Mouse (Mus musculus) megakaryocyte progenitor cell, adult 5-6 weeks (primary cell): ENCODE data around the gene Tmem229a. TPM values are rescaled to one million over a fixed set of nuclear protein-coding genes. Genes with fewer than 3 reads are reported as not detected.

Experiments used
- ATAC-seq: replicated peaks from 2 replicates; pipeline ENCODE4 v1.8.0; 2016; ENCODE audit warnings: mild to moderate bottlenecking, moderate TSS enrichment, inconsistent platforms; ENCODE audit not compliant: poor library complexity
- total RNA-seq, 2 experiments: library from RNA; stranded (forward) in 1 of 2; stranded (reverse) in 1 of 2; fragments of 157-497, 149-512 nt in 1 of 2; fragments of 200-1000 nt in 1 of 2; gene quantifications; 2 replicates each; pipeline versions ENCODE4 v1.2.3 to v1.2.4; 2015 to 2017

The Tmem229a gene
- not detected in 2 replicates for total RNA-seq (2015)
- total RNA-seq (2017), result not detected in 2 replicates

- peak; percentile 20; the same call in 1 of the 2 replicates for ATAC-seq
Measured at GRCm38 (mm10) chr6:24955946-24956585, at the start of gene Tmem229a. Gene Tmem229a, minus strand, starts transcription at chr6:24956297.

DNA sequence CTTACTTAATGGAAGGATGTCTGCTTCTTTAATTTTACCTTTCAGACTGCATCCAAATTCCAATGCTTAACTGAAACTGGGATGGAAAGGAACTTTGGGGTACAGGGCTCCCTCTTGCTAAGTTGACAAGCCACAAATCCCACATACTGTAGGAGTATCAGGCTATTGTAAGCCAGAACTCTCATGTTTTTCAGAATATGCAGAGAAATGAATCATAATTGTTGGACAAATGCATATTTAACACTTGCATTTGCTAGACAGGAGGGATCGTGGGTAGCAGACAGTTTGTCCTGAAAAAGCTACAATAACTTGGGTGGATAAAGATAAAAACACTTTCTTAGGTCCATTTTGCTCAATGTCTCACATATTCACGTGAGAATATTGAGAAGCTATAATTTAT is 37.7 kb upstream of the Tmem229a start:
- ATAC-seq, result no peak

- ATAC-seq, result no peak
Measured at GRCm38 (mm10) chr6:24989836-24990235, 33.7 kb upstream of the Tmem229a start.

GRCm38 (mm10) chr6:24976176-24976575 is 20.1 kb upstream of the Tmem229a start:
- no peak for ATAC-seq

DNA sequence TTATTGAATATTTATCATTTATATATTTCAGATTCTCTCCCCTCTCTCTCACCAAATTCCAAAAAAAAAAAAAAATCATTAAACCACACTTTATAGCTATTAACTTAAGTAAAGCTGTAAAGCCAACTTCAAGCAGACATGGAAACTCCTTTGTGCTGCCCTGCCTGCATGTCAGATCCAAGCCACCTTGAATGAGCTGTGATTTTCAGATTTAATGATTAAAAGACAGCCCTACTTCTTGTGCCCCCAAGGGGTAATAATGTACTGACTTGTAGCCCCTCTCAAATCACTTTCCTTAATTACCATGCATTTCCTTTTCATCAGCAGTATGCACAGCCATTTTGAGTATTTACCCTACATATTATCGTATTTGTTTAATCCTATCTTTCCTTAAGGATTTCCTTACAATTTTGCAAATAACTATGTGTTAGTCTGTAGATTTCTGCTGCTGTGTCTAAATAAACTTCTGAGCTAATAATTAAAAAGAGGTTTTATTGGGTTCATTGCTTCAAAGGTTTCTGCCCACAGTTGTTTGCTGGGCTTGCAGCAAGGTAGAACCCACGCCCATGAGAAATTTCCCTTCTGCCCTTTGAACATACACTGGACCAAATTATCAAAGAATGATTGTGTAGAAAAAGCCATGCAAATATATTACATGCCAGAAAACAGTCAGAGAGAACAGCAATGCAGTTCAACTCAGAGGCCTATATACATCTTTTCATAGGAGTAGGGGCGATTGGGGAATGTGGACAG is 12.6 kb upstream of the Tmem229a start:
- no peak for ATAC-seq

GRCm38 (mm10) chr6:24967726-24968125 is 11.6 kb upstream of the Tmem229a start:
- ATAC-seq, result no peak

GRCm38 (mm10) chr6:24966010-24966682 is 10.0 kb upstream of the Tmem229a start:
- no peak for ATAC-seq

GRCm38 (mm10) chr6:24963754-24964153 is 7.7 kb upstream of the Tmem229a start:
- ATAC-seq, result no peak

DNA sequence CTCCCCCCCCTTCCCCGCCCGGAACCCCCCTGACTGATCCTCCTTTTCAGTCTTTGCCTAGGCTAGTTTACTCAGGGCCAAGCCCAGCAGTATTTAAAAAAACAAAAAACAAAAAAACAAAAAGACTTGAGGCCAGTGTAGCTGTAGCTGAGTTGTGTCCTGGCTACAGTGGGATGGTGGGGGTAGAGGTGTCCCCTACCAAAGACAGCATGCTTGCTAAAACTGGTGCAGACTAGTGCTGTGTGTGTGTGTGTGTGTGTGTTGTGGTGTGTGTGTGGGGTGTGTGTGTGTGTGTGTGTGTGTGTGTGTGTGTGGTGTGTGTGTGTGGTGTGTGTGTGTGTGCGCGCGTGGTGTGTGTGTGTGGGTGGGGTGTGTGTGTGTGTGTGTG is 483 bp upstream of the Tmem229a start:
- no peak for ATAC-seq

- peak; percentile 46 for ATAC-seq
Measured at GRCm38 (mm10) chr6:24955131-24955945, 759 bp downstream of the Tmem229a start.

DNA sequence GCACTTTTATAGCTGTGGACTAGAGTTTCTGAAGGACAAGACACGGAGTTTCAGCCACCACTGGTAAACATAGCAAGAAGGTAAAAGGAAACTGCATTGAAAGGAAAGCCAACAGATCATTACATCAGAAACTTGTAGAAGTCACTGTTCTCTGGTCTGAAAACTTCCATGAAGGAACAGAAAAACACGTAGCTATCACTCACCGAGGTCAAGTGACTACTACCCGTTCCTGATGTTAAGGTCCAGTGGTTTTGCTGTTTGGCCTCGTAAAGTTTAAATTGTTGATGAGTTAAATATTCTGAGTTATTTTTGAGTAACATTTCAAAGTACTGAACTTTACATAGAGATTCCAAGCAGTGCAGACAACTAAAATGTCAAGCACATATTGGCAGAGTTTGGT is 2.0 kb downstream of the Tmem229a start:
- no peak for ATAC-seq

DNA sequence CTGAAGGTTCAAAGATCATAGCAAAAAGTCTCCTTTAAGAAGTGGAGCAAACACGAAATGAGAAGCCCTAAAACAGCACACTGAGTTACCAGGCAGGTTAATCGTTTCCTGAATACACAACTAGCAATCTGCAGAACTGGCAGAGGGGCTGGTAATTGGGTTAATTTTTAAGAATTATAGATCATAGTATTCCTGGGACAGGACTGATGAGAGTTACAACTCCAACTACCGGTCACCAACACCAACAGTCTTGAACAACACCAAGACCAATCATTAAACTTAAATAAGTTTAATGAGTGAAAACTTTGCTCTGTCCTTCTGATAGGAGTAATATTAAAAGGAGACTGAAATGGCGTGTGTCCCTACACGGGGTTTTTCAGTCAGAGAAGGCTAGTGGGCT is 3.8 kb downstream of the Tmem229a start:
- ATAC-seq, result no peak

DNA sequence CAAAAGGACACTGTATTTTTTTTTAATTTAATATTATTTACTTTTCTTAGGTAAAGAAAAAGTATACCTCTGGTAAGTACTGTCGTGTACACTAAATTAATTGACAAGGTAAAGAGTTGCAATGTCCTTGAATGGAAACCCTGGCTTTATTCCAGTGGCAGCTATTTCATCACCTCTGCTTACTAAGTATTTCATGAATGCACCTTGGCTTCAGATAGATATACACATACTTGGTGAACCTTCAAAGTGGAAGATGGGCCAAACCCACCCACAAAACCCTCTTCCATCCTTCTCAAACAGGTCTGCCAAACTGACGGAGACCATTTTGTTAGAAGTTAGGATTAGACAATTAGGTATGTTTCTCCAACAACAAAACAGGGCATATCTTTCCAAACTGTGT is 5.4 kb downstream of the Tmem229a start:
- no peak for ATAC-seq

GRCm38 (mm10) chr6:24925076-24925785 is 30.9 kb downstream of the Tmem229a start:
- ATAC-seq, result no peak

- ATAC-seq, result no peak
Measured at GRCm38 (mm10) chr6:24913591-24913990, 42.5 kb downstream of the Tmem229a start.

DNA sequence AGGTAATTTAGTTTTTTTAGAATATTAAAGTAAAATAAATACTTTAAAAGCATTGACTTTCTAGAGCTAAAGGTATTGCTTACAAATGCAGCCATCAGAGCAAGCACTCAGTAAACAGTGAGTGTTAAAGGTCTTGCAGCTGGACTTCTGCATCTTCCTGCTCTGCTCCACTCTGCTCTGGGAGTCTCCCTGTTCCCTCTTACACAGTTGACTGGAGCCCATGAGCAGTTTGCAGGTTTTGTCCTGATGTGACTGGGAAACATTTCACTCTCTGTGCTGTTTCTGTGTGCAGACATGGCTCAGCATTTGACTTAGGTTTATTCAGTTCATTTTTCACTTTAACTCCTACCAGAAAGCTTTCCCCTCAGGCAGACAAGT is 45.4 kb downstream of the Tmem229a start:
- no peak for ATAC-seq

DNA sequence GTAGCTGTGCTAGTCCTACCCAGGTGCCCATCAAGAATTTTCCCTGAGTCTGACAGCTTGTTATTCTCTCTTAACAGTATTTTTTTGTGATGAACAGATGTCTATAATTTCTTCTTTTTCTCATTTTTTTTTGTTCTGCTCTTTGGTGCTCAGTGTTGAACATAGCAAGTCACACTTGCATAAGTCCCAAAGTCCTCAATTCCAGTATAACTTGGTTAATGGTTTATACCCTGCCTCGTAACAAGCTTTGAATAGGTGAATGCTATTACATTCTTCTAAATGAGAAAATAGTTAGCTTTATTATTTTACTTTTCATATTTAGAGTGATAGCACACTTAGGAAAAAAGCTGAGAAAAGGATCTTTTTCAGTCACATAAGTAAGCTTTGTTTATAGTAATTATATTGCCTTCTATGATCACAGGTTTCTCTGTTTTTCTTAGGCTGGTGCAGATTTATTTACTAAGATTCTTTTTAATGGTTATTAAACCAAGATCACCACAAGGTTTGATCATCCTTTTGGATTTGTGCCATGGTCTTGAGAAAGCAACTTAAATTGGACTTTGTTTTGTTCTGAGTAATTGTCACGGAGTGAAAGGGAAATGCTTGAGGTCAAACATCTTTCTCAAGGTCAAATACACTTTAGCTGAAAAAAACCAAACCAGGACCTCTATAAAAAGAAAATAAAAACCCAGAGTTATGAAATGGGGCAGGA is 45.9 kb downstream of the Tmem229a start:
- ATAC-seq, result no peak

DNA sequence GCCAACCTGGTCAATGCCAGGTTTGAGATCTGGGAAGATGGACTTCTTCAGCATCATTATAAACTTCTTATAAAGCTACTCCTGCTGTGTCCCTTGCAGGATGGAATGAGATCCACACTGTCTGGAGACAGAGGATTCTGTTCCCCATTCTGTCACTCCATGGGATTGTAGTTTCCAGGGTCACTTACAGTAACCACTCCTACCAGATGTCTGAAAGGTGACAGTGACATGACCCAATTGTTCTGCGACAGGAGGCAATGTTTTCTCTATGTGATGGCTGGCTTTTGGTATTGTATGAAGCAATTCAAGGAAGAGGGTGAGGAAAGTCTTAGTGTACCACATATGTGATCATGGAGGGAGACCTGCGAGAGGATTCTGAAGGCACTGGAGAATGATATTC is 48.3 kb downstream of the Tmem229a start:
- no peak for ATAC-seq

DNA sequence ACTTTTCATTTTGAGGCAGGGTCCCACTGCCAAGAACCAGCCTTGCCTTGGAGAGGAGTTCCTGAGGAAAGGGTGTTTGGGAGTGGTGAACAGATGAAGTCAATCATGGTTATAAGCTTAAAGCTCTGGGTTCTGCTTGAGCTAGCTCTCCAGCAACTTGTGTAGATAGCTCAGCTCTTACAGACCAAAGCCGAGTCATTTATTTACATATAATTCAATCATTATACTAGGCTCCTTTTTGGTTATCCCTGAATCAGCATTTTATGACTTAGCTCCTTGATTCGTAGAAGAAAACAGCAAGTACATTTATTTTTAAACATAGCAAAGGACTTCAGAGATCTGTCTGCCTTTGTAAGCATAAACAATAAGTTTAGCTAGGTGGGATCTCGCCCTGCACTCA is 51.0 kb downstream of the Tmem229a start:
- ATAC-seq, result no peak
